Mouse (Mus musculus): ENCODE measurements around the gene Ccn2.

- TF ChIP-seq POLR2A (IDR thresholded peaks at IDR 0.05; ENCODE audit: insufficient read length, low read depth) (no peak), MYOD1 (IDR thresholded peaks at IDR 0.05; ENCODE audit: control insufficient read depth in 1 of 3, insufficient read length in 2 of 3, low read depth in 2 of 3) (peak in 2 of 3 experiments; percentile 55 to 60), CEBPB (IDR thresholded peaks at IDR 0.05; ENCODE audit: insufficient read depth, poor library complexity, severe bottlenecking) (no peak), SRF (IDR thresholded peaks at IDR 0.05; ENCODE audit: control insufficient read depth, insufficient read length, low read depth) (no peak), MYOG (IDR thresholded peaks at IDR 0.05; ENCODE audit: control insufficient read depth in 1 of 3, insufficient read depth in 1 of 3, insufficient read length in 2 of 3, low read depth in 2 of 3) (peak in 2 of 3 experiments; percentile 57 to 77), USF1 (IDR thresholded peaks at IDR 0.05; ENCODE audit: low read depth) (peak; percentile 36), E2F4 (IDR thresholded peaks at IDR 0.05; ENCODE audit: insufficient read depth) (no peak), POLR2AphosphoS2 (IDR thresholded peaks at IDR 0.05; ENCODE audit: insufficient read length, low read depth) (no peak), TCF12 (IDR thresholded peaks at IDR 0.05; ENCODE audit: insufficient read depth, poor library complexity, severe bottlenecking) (peak; percentile 28), REST (IDR thresholded peaks at IDR 0.05; ENCODE audit: insufficient read depth, insufficient read length) (no peak), MAX (IDR thresholded peaks at IDR 0.05; ENCODE audit: low read depth) (no peak)
Measured at GRCm38 (mm10) chr10:24634288-24634687, 39.0 kb downstream of the Ccn2 start.

Data from myocyte (in vitro differentiated cells).